Comparison of ENCODE assay signal across 9 mouse cellular contexts in genomic region chr7:44593051-44593450, GRCm38 (mm10). TPM values are rescaled to one million over a fixed set of nuclear protein-coding genes. Genes with fewer than 3 reads are reported as not detected.
DNase-seq lines count a peak whose midpoint lies in the region; ATAC-seq lines count a peak whose summit lies in the region.
"Had no signal": no experiment of that assay in that cellular context is flagged by ENCODE, and none has a peak within 500 bp of the region (broad histone marks: within the 10 kb centered on the region; RNA-seq: fewer than 3 reads in every experiment).

No protein-coding gene starts in this region.

- 2% methylated on average over 8 of the region's 15 CpGs for WGBS in lung, embryonic 15.5 days
- 2% methylated on average over 15 of the region's 15 CpGs for WGBS in embryonic facial prominence, embryonic 10.5 days
- 2% methylated on average over 12 of the region's 15 CpGs for WGBS in hindbrain, embryonic 13.5 days
- WGBS in neural tube, embryonic 14.5 days = 2% methylated on average over 15 of the region's 15 CpGs

- no peaks in the 10 kb centered on the region for H3K36me3 ChIP-seq in lung, embryonic 15.5 days
- H3K36me3 ChIP-seq in embryonic facial prominence, embryonic 10.5 days (replicated peaks) = peaks cover 8% of the 10 kb centered on the region
- peaks cover 4% of the 10 kb centered on the region for H3K36me3 ChIP-seq in hindbrain, embryonic 13.5 days
- H3K36me3 ChIP-seq in neural tube, embryonic 14.5 days (ENCODE audit: control insufficient read depth, insufficient read depth, low read length) = no peaks in the 10 kb centered on the region

- DNase-seq in lung, postnatal 36 days = no peak
- no peak for DNase-seq in embryonic facial prominence, embryonic 10.5 days (ENCODE audit: low spot score)
- DNase-seq in thymus, postnatal 25 days = no peak
- no peak for DNase-seq in spleen, adult 12 weeks (ENCODE audit: low spot score)
- no peak for DNase-seq in spleen, postnatal 36 days (ENCODE audit: low spot score in 2 of 2)

- H3K9me3 ChIP-seq in lung, embryonic 15.5 days = no peaks in the 10 kb centered on the region
- no peaks in the 10 kb centered on the region for H3K9me3 ChIP-seq in embryonic facial prominence, embryonic 10.5 days
- no peaks in the 10 kb centered on the region for H3K9me3 ChIP-seq in hindbrain, embryonic 13.5 days
- no peaks in the 10 kb centered on the region for H3K9me3 ChIP-seq in neural tube, embryonic 14.5 days (ENCODE audit: control insufficient read depth, low read length)

- H3K27me3 ChIP-seq in lung, embryonic 15.5 days = peaks cover 55% of the 10 kb centered on the region
- H3K27me3 ChIP-seq in embryonic facial prominence, embryonic 10.5 days (replicated peaks; ENCODE audit: low read depth, poor library complexity, severe bottlenecking) = peaks cover 56% of the 10 kb centered on the region
- peaks cover 27% of the 10 kb centered on the region for H3K27me3 ChIP-seq in hindbrain, embryonic 13.5 days
- H3K27me3 ChIP-seq in neural tube, embryonic 14.5 days (ENCODE audit: control insufficient read depth, insufficient read depth, low read length) = peaks cover 7% of the 10 kb centered on the region; the same call in 1 of the 2 replicates

- H3K9ac ChIP-seq in lung, embryonic 15.5 days = no peak overlapping the region
- peak overlapping the region; percentile 75 for H3K9ac ChIP-seq in hindbrain, embryonic 13.5 days
- no peak overlapping the region for H3K9ac ChIP-seq in neural tube, embryonic 14.5 days (replicated peaks; ENCODE audit: low read depth, low read length)
- H3K9ac ChIP-seq: liver, embryonic 14.5 days had no signal

- H3K27ac ChIP-seq in lung, embryonic 15.5 days = no peak overlapping the region
- H3K27ac ChIP-seq in embryonic facial prominence, embryonic 10.5 days (replicated peaks) = no peak overlapping the region
- no peak overlapping the region for H3K27ac ChIP-seq in hindbrain, embryonic 13.5 days
- no peak overlapping the region for H3K27ac ChIP-seq in neural tube, embryonic 14.5 days (ENCODE audit: low read depth, low read length)
- H3K27ac ChIP-seq: liver, embryonic 14.5 days had no signal

- peak overlapping the region; percentile 6 for H3K4me3 ChIP-seq in lung, embryonic 15.5 days
- peak overlapping the region; percentile 77 for H3K4me3 ChIP-seq in embryonic facial prominence, embryonic 10.5 days
- H3K4me3 ChIP-seq in hindbrain, embryonic 13.5 days = peak overlapping the region; percentile 66
- H3K4me3 ChIP-seq in neural tube, embryonic 14.5 days (ENCODE audit: low read depth, low read length) = peak overlapping the region; percentile 60; the same call in 1 of the 2 replicates

- H3K4me2 ChIP-seq in lung, embryonic 15.5 days = peak overlapping the region; percentile 99
- H3K4me2 ChIP-seq in hindbrain, embryonic 13.5 days = peak overlapping the region; percentile 85
- peak overlapping the region; percentile 73 for H3K4me2 ChIP-seq in neural tube, embryonic 14.5 days (ENCODE audit: low read depth, low read length)

- H3K4me1 ChIP-seq in lung, embryonic 15.5 days = peaks cover 40% of the 10 kb centered on the region
- H3K4me1 ChIP-seq in embryonic facial prominence, embryonic 10.5 days = peaks cover 75% of the 10 kb centered on the region
- H3K4me1 ChIP-seq in hindbrain, embryonic 13.5 days (replicated peaks) = peaks cover 59% of the 10 kb centered on the region
- H3K4me1 ChIP-seq in neural tube, embryonic 14.5 days (ENCODE audit: control insufficient read depth, insufficient read depth, low read length) = peaks cover 37% of the 10 kb centered on the region

- ATAC-seq in lung, embryonic 15.5 days (ENCODE audit: borderline replicate concordance, extremely low read depth, low FRiP score, low TSS enrichment) = no peak
- no peak for ATAC-seq in hindbrain, embryonic 13.5 days (ENCODE audit: low FRiP score)
- ATAC-seq in neural tube, embryonic 14.5 days (ENCODE audit: low read depth) = no peak

RNA-seq across cellular contexts. Expression of gene Kcnc3, which starts 2.6 kb away (rescaled TPM):
- polyA plus RNA-seq in lung, embryonic 15.5 days (2015; fragmentation: Nextera tagmentation; extraction: Ambion mirVana) = 1.5 and 2.1 TPM in 2 replicates
- polyA plus RNA-seq in embryonic facial prominence, embryonic 10.5 days (2016; fragmentation: Nextera tagmentation; extraction: Ambion mirVana) = 0.44 and 0.63 TPM in 2 replicates
- 4.4 and 5.0 TPM in 2 replicates for polyA plus RNA-seq in hindbrain, embryonic 13.5 days (2015; fragmentation: Nextera tagmentation; extraction: Ambion mirVana)
- polyA plus RNA-seq in neural tube, embryonic 14.5 days (2014; fragmentation: Nextera tagmentation; extraction: Ambion mirVana) = 7.5 and 8.9 TPM in 2 replicates

RNA-seq across cellular contexts. Expression of gene Napsa, which starts 20.9 kb away (rescaled TPM):
- polyA plus RNA-seq in lung, embryonic 15.5 days (2015; fragmentation: Nextera tagmentation; extraction: Ambion mirVana) = 30.9 and 42.2 TPM in 2 replicates
- 0.78 and 0.88 TPM in 2 replicates for polyA plus RNA-seq in embryonic facial prominence, embryonic 10.5 days (2016; fragmentation: Nextera tagmentation; extraction: Ambion mirVana)
- 1.1 and 1.7 TPM in 2 replicates for polyA plus RNA-seq in hindbrain, embryonic 13.5 days (2015; fragmentation: Nextera tagmentation; extraction: Ambion mirVana)
- 0.82 and 2.1 TPM in 2 replicates for polyA plus RNA-seq in neural tube, embryonic 14.5 days (2014; fragmentation: Nextera tagmentation; extraction: Ambion mirVana)

RNA-seq across cellular contexts. Expression of gene Nr1h2, which starts 39.3 kb away (rescaled TPM):
- 68.4 and 75.3 TPM in 2 replicates for polyA plus RNA-seq in lung, embryonic 15.5 days (2015; fragmentation: Nextera tagmentation; extraction: Ambion mirVana)
- 75.0 and 77.6 TPM in 2 replicates for polyA plus RNA-seq in embryonic facial prominence, embryonic 10.5 days (2016; fragmentation: Nextera tagmentation; extraction: Ambion mirVana)
- polyA plus RNA-seq in hindbrain, embryonic 13.5 days (2015; fragmentation: Nextera tagmentation; extraction: Ambion mirVana) = 69.8 and 70.9 TPM in 2 replicates
- 57.2 and 59.5 TPM in 2 replicates for polyA plus RNA-seq in neural tube, embryonic 14.5 days (2014; fragmentation: Nextera tagmentation; extraction: Ambion mirVana)

RNA-seq across cellular contexts. Expression of gene Pold1, which starts 44.4 kb away (rescaled TPM):
- 108 and 112 TPM in 2 replicates for polyA plus RNA-seq in lung, embryonic 15.5 days (2015; fragmentation: Nextera tagmentation; extraction: Ambion mirVana)
- polyA plus RNA-seq in embryonic facial prominence, embryonic 10.5 days (2016; fragmentation: Nextera tagmentation; extraction: Ambion mirVana) = 164 and 171 TPM in 2 replicates
- polyA plus RNA-seq in hindbrain, embryonic 13.5 days (2015; fragmentation: Nextera tagmentation; extraction: Ambion mirVana) = 24.4 and 28.8 TPM in 2 replicates
- polyA plus RNA-seq in neural tube, embryonic 14.5 days (2014; fragmentation: Nextera tagmentation; extraction: Ambion mirVana) = 9.4 and 12.5 TPM in 2 replicates

Comparison
In these comparisons a context has a peak if more than half of its experiments do, and no peak if none do; other contexts are left out.
1. H3K4me3 ChIP-seq: peak in every context shown above with its lines; median percentile 77 in embryonic facial prominence, embryonic 10.5 days; 66 in hindbrain, embryonic 13.5 days; 60 in neural tube, embryonic 14.5 days; 6 in lung, embryonic 15.5 days.
2. RNA of gene Napsa, which starts 20.9 kb away (polyA plus RNA-seq): 30.9 to 42.2 TPM in lung, embryonic 15.5 days; 1.1 to 1.7 TPM in hindbrain, embryonic 13.5 days, 0.78 to 0.88 TPM in embryonic facial prominence, embryonic 10.5 days and 0.82 to 2.1 TPM in neural tube, embryonic 14.5 days; every median in the first group is over 10 times any median in the second.
3. Peak in every context shown above with its lines, with median percentiles within 50 percentile points of each other: H3K4me2 ChIP-seq.